Mouse (Mus musculus) yolk sac, embryonic 10.5 days (tissue): Measurements from ENCODE around the gene Fcgrt.

Source experiments
- DNase-seq: peaks from one replicate; pipeline ENCODE4 v3.0.0-alpha.2; 2017; ENCODE audit warnings: low spot score

Gene Fcgrt

DNA sequence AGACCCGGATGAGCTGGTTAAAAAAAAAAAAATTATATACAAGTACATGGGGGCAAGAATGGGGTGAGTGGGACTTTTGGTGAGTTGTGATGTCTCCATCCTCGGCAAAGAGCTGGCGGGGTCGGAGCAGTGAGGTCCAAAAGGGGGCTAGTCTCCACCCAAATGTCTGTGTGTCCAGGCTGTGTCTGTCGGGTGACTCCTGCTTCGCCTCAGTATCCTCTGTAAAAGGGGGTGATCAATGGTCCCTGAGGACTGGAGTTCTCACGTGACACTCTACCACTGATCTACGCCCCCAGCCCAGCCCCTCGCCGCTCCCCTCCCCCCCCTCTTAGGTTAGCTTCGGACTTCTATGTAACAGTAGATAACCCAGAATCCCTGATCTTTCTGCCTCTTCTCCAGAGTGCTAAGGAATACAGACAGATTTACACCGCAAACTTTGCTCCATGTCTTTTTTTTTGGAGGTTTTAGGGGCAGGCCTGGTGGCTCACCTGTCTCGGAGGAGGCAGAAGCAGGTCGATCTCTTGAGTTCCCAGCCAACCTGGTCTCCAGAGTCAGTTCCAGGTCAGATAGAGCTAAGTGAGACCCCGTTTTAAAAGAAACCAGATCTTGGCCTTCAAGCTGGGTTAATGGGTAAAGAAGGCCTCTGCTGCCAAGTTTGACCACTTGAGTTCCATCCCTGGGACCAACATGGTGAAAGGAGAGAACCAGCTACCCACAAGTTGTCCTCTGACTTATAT is 26.3 kb upstream of the Fcgrt start:
- DNase-seq: no peak

DNA sequence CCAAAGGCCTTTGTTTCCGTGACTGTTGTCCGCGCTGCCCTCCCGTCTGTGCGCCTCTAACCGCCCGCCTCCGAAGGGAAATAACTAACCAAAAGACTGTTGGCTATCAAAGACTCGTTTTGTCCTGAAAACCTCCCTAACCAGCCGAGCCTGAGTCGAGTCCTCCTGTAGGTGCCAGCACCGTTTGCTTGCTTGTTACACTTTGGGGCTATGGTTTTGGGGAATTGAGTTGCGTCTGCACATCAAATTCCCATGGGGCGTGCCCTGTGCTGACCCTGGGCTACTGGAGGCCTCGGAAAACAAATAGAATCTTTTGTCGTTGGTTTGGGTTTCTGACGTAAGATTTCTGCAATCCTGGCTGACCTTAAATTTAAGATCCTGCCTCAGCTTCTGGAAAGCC is 25.7 kb upstream of the Fcgrt start:
- no peak for DNase-seq

DNA sequence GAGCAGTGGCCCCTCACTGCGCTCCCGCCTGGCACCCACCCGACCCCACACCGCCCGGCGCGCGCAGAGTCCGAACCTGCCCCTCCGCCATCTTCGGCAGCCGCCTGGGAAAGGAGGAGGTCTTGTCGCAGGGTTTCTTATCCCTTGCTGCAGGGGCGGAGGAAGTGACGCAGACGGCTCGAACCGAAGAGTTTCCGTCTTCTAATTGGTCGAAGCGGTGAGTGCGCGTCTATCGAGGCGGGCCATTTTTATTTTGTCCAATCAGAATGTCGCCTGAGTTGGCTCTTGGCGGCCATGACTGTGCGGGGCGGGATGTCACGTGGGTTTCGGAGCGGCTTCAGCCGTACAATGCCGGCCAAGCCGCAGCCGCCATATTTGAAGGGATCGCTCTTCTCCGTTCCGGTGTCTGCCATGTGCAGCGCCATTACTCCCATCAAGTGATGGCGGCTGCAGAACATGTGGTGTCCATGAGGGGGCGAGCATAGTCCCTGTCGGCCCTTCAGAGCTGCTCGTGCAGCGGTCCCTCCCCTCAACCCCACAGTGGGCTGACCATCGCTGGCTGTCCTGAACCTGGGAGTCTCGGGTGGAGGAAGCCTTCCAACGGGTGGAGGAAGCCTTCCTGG is 25.1 kb upstream of the Fcgrt start, which contains the start of gene Rpl13a:
Rpl13a (minus strand) TSS at position 138 of the 623 bp plus-strand sequence.
- DNase-seq: peak; percentile 99

DNA sequence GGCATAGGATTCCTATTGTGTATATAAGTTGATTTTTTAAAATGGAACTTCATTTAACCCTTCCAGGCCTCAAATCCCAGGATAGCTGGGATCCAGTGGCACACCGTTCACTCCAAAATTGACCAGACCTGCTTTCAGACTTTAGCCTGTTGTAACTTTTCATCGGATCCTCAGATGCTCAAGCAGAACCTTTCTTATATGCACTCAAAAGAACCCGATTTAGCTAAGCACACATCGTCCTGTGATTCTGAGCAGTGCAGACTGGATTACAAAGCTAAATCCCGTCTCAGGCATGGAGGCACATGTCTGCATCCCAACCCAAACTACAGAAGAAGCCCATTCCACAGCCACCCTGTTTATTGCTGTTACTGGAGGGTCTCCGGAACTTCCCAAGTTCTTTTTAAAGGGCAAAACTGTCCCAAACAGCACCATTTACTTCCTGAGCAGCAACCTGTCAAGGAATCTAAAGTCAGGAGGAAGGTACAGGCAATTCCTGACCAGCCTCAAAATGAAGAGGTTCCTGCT is 24.1 kb upstream of the Fcgrt start:
- no peak for DNase-seq

DNA sequence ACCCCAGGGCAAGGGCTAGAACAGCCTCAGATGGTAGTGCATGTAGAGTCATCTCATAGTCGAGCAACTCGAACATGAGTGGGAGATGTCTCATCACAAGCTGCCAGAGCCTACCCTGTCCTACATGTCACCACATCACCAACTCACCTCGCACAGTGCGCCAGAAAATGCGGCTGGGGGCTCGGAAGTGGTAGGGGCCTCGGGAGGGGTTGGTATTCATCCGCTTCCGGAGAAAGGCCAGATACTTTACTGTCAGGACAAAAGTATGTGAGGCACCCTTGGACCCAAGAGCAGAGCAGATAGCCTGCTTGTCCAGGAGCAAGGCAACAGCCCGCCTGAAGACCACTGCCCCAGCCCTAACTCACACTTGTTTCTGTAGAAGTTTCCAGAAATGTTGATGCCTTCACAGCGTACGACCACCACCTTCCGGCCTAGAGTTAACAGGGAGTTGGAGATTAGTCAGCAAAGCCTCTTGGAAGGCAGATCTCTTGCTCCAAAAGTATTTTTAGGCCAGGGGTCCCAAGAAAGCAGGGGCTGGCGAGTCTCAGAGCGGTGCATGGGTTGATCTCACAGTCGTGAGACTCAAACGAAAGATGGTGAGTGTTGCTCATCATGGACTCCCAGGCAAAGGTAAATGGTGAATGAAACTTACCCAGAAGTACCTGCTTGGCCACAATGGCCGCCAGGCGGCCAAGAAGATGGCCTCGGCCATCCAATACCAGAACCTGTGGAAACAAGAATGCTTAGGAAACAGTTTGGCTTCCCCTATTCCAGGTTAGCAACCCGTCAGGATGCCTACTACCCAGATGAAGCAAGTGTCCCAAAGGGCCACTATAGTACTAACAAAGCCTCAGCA is 23.4 kb upstream of the Fcgrt start:
- no peak for DNase-seq

DNA sequence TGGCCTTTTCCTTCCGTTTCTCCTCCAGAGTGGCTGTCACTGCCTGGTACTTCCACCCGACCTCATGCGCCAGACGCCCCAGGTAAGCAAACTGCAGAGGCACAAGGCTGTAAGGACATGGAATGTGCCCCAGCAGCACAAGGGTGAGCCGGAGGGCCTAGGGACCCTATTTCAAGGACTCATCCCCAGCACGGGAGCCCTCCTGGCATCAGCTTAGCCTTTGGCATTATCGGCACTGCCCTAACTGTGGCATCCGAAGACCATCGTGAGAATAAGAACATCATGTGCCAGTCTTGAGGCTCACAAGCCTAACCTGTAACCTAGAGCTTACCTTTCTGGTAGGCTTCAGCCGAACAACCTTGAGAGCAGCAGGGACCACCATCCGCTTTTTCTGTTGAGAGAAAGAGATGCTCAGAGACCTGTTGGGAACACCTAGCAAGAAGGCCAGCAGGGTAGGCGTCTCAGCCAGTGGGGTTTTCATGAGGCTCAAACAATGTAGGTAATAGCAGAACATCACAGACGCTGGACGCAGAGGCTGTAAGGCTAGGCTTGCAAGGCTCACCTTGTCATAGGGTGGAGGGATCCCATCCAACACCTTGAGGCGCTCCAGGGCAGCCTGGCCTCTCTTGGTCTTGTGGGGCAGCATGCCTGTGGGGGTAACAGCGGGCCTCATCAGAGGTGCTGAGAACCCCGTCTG is 22.6 kb upstream of the Fcgrt start:
- peak; percentile 29 for DNase-seq

DNA sequence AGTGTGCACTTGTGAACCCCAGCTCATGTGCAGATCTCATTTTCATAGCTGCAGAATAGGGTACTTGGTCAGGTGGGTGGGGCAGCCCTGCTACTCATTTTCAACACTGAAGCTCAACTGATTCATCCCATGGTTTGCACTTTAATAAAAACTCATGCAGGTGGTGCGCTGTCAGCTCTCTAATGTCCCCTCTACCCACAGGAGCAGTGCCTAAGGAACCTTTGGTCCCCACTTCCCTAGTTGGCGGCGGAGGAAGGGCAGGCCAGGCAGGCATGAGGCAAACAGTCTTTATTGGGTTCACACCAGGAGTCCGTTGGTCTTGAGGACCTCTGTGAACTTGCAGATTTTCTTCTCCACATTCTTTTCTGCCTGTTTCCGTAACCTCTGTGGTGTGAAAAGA is 22.0 kb upstream of the Fcgrt start:
- DNase-seq: peak; percentile 18

DNA sequence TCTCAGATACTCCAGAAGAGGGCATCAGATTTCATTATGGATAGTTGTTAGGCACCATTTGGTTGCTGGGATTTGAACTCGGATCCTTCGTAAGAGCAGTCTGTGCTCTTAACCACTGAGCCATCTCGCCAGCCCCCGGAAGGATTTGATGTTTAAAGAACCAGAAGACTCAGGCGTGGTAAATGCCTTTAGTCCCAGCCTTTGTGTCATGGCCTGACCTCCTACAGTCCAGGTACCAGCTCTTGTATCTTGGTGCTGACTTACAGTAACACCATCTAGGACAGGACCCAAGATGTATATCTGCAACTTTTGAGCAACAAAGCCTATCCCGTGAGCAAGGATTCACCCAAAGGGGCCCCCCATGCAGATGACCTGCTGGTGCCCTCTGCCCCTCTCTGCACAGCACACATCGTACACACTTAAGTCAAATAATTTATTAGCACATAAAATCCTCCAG is 21.5 kb upstream of the Fcgrt start:
- peak; percentile 66 for DNase-seq

DNA sequence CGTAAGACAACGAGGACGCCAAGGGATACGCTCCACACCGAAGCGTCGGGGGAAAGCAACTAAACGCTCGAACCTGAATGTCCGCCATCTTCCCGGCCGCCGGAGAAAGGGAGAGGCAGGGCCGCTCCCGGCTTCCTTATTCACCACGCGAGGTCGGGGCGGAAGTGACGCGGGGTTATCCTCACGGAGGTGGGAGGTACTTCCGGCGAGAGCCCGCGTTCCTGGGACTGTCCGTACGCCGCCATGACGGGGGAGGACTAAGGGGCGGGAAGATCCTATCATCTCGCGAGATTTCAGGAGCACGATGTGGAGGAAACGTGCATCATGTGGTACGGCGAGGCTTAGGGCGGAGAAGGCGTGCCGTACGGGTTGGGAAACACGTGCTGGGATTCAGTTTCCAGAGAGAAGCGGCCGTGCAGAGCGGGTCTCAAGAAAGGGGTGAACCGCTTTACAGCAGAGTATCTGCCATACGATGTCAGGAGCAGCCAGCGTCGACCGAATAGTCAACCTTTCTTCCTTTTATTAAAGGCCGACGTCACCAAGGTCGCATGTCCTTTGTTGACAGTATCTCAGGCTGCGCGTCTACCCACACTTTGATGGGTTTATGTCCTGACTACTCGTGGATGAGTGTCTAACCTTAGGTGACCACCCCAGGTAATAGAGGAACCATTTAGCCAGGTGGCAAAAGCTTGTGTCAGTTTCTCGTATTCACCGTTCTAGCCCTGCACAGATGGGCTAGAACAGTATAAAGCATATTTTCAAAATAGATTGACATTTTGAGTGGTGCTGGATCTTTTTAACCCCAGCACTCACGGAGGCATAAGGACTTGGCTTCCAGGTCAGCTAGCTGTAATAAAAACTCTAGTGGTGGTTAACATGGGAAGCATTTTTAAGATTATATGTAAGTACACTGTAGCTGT is 20.8 kb upstream of the Fcgrt start, which contains the start of gene Rps11:
Rps11 (minus strand) TSS at position 216 of the 920 bp plus-strand sequence.
- peak; percentile 99 for DNase-seq

DNA sequence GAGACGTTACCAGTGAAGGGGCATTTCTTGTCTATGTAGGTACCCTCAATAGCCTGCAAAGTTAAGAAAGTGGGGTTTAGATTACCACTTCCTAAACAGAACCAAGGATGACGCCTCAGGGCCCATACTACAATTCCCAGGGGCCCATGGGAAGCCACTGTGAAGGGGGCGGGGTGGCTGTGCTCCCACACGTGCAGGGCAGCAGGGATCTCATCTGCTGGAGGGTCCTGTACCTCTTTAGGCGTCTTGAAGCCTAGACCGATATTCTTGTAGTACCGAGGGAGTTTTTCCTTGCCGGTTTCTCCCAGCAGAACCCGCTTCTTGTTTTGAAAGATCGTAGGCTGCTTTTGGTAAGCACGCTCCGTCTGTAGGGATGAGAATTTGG is 19.5 kb upstream of the Fcgrt start:
- peak; percentile 14 for DNase-seq

DNA sequence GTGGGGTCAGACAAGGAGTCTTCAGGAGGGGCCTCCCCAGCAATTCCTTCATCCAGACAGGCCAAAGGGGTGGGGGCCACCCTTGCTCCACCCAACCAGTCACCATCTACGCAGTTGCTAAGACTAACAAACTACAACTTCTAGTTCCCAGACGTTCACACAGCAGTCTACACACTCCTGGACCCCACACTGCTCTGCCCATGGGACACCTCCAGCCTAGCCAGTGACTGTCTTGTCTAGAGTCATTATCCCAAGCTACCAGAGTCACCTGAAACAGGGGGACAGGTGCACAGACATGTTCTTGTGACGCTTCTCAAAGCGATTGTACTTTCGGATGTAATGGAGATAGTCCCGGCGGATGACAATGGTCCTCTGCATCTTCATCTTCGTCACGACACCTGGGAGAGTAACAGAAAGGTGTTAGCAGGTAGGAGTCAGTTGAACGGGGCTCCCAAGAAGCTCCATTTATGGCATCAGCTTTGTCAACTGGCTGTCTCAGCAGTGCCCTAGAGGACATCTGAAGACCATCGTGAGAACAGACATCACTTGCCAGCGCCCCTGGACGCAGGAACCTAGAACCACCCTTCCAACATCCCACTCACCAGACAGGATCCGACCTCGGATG is 19.0 kb upstream of the Fcgrt start:
- no peak for DNase-seq

DNA sequence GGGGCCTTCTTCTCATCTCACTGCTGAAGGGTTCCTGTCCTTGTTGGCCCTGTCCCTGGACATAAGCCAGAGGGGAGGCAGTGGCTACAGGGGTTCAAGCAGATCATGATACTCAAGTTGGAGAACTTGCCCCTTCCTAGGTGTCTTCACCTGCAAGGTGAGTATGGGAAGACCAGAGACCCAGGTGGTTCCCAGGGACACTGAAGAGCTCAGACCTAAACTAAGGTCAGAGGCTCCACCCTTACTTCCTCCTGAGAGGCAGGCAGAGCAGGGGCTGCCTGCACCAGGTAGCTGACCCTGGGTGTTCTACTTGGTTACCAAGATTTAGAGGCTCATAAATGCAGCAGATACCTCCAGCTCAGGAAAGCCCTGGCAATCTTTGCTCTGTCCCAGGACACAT is 18.3 kb upstream of the Fcgrt start:
- DNase-seq: no peak

DNA sequence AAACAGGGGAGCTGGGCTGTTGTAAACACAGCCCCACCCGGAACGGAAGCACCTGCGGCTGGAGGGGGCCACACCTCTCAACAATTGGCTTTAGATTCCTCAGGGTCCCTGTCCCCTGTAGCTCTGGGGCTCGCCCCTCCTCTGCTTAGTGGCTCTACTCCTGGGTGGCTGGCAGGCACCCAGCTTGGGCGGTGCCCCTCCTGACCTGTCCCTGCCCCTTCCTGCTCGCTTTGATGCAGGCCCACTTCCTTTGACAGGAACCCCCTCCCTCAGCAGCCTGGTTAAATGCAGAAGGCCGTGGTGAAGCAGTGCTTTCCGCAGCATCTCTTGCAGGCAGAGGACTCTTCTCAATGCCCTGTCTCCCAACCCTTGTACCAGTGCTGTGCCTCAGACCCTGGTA is 17.8 kb upstream of the Fcgrt start:
- DNase-seq: no peak

DNA sequence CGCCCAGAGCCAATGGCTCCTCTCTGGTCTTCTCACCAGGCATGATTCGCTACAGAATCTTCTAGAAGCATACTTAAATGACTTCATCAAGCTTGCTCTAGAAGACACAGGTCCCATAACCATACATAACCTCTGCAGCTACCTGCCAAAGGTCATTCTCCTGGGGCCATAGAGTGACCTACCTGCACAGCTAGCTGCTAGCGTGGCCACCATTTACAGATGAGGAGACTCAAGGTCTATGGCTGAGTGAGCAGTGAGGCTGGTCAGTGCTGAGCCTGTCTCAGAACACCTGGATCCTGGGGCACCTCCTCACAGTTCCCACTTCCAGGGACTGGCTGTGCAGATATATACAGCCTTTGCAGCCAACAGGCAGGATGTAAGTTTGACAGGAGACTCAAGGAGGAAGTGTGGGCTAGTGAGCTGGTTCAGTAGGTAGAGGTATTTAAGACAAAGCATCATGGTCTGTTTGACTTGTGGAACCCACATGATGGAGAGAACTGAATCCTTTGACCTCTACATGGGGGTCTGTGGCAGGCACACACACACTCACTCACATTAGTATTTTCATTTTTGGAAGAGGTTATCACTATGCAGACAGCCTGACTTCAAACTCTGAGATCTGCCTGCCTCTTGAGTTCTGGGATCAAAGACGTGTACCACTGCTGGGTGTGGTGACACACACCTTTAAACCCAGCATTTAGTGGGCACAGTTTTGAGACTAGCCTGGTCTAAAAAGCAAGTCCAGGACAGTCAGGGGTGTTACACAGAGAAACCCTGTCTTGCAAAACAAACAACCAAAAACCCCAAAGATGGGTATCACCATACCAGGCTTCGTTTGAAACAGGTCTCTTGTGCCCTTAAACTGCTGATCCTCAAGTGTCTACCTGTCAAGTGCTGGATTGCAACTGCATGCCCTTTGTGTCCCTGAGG is 16.4 kb upstream of the Fcgrt start:
- DNase-seq: peak; percentile 28

DNA sequence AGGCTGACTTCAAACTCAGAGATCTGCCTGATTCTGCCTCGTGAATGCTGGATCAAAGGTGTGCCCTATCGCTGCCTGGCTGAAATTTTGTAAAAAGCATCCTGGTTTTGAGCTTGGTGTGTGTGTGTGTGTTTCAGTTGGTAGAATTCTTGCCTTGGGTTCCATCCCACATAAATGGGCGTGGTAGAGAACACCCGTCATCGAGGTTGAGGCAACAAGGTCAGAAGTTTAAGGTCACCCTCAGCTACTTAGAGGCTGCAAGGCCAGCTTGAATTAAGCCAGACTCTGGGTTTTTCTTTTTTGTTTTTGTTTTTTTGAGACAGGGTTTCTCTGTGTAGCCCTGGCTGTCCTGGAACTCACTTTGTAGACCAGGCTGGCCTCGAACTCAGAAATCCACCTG is 14.7 kb upstream of the Fcgrt start:
- DNase-seq: no peak

DNA sequence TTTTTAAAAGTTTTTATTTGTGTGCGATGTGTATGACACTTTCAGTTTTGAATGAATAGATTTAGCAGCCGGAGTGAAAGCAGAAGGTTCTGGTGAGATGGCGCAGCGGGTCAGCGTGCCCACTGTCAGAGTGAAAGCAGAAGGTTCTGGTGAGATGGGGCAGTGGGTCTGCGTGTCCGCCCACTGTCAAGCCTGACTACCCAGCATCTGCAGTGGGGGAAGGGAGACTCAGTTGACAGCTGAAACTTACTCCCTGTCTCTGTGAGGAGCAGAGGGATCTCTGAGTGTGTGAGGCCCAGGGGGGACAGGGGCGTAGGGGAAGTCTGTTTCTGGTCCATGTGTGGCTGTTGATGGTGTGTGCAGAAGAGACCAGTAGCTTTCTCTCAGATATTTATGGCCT is 13.9 kb upstream of the Fcgrt start:
- DNase-seq: peak; percentile 10

DNA sequence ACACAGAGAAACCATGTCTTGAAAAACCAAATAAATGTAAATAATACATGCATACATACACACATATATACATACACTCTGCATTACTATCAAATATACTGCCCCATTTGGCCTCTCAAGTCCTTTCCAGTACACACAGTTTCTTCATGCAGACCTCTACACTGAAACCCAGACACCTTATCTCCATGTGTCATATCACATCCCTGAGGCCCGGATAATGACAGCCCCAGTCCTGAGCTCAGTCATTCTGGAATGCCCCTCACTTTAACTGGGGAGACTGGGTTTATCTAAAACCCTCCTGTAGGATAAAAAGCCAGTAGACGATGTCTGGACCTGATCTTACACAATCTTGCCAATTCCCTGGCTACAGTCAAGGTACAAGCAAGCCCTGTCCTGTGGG is 9.8 kb upstream of the Fcgrt start:
- DNase-seq: no peak

DNA sequence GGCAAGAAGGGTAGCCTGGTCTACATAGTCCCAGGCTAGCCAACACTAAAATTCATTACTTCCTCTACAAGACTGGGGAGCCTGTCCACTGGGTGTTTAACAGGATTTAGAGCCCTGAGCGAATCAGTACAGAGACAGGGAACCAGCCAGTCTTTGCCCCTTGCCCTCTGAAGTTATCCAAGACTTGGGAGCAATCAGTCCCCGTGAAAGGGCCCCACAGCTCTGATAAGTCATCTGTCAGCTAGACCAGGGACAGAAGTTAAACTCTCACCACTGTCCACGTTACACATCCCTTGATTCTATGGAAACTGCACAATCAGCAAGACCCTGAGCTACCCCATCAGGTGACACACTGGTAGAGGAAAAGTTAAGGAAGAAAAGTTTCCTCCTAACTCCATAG is 8.9 kb upstream of the Fcgrt start:
- DNase-seq: peak; percentile 79

DNA sequence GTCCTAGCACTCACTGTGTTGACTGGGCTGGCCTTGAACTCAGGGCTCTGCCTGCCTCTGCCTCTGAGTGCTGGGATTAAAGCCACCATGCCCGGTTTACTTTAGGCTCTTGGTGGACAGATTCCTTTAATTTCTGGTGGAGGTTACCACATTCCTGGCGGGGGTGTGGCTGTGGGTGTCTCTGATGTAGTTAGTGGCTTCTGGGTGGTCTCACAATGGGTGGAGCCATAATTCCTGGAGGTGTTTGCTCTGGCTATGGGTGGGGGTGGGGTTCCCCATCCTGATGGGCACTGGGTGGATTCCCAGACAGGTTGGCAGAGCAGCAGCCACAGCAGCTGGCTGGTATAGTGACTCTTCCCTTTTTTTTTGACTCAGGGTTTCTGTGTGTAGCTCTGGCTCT is 8.3 kb upstream of the Fcgrt start:
- DNase-seq: no peak
